Mouse (Mus musculus) kidney, embryonic 16.5 days (tissue): Measurements from ENCODE around the gene Ech1. TPM values are rescaled to one million over a fixed set of nuclear protein-coding genes. Genes with fewer than 3 reads are reported as not detected.
"Not testable (repeated sequence)": the region's sequence is repeated elsewhere in the genome, so short reads cannot be mapped to it uniquely, and the experiment has no call there.

Experiments
- ATAC-seq: fragments of 200-750 bp; cut with Nextera tagmentation; 2 replicates; pipeline ENCODE4 v1.8.0; 2017; ENCODE audit warnings: moderate TSS enrichment; ENCODE audit not compliant: low FRiP score, low TSS enrichment
- H3K27ac ChIP-seq: fragments of 300-500 bp; sonication (generic); 2 replicates; pipeline ENCODE4 v1.5.1; 2014; ENCODE audit warnings: low read length
- H3K27me3 ChIP-seq: fragments of 300-500 bp; sonication (generic); 2 replicates; pipeline ENCODE4 v1.6.1; 2014; ENCODE audit warnings: low read length, control low read depth, mixed read lengths; ENCODE audit not compliant: insufficient read depth
- H3K36me3 ChIP-seq: fragments of 300-500 bp; sonication (generic); 2 replicates; pipeline ENCODE4 v1.6.1; 2014; ENCODE audit warnings: low read length, control low read depth, mixed read lengths; ENCODE audit not compliant: insufficient read depth
- H3K4me1 ChIP-seq: fragments of 300-500 bp; sonication (generic); 2 replicates; pipeline ENCODE4 v1.6.1; 2014; ENCODE audit warnings: low read length, control low read depth, mixed read lengths; ENCODE audit not compliant: insufficient read depth
- H3K4me2 ChIP-seq: fragments of 300-500 bp; sonication (generic); replicated peaks from 2 replicates; pipeline ENCODE4 v1.6.1; 2014; ENCODE audit warnings: low read depth, low read length
- H3K4me3 ChIP-seq: fragments of 300-500 bp; sonication (generic); 2 replicates; pipeline ENCODE4 v1.5.1; 2014; ENCODE audit warnings: mild to moderate bottlenecking, low read length
- H3K9ac ChIP-seq: fragments of 300-500 bp; sonication (generic); replicated peaks from 2 replicates; pipeline ENCODE4 v1.6.1; 2014; ENCODE audit warnings: low read length
- H3K9me3 ChIP-seq: fragments of 300-500 bp; sonication (generic); 2 replicates; pipeline ENCODE4 v1.6.1; 2016; ENCODE audit warnings: low read length, control low read depth
- WGBS: fragments of 180-500 bp; shearing (Covaris S2); extraction: QIAGEN DNeasy Blood & Tissue Kit; methylation state at CpG from one replicate; pipeline ENCODE4 v1.1.7; 2014; 5-methylcytosine and 5-hydroxymethylcytosine counted together
- polyA plus RNA-seq: library from polyadenylated mRNA; unstranded; fragments of >200 nt; fragmentation: Nextera tagmentation; extraction: Ambion mirVana; gene quantifications from 2 replicates; pipeline ENCODE4 v1.2.1, GENCODE M21; 2015

The Ech1 gene
- polyA plus RNA-seq, 1 experiment from 2014 or later, result 214 TPM

GRCm38 (mm10) chr7:28864288-28864750 lies 39.3 kb downstream of the Ech1 start:
- Histone ChIP-seq H3K27me3 (no peaks in the 10 kb centered on the region), H3K4me3 (no peak overlapping the region), H3K9ac (0 out of 2 replicates have a peak overlapping the region, but pooled peaks have one; percentile 22), H3K36me3 (no peaks in the 10 kb centered on the region), H3K9me3 (peaks cover 5% of the 10 kb centered on the region; the same call in 1 of the 2 replicates), H3K4me1 (peaks cover 10% of the 10 kb centered on the region; the same call in 1 of the 2 replicates), H3K4me2 (no peak overlapping the region; the same call in 1 of the 2 replicates), H3K27ac (no peak overlapping the region)
- 44% methylated on average over 9 of the region's 9 CpGs for WGBS
- no peak for ATAC-seq

- H3K9ac ChIP-seq, result peak overlapping the region; percentile 10
- WGBS, result 31% methylated on average over 33 of the region's 33 CpGs
- peak overlapping the region; percentile 43 for H3K4me2 ChIP-seq
- no peak overlapping the region for H3K27ac ChIP-seq
- ATAC-seq, result peak; percentile 64
- peak overlapping the region; percentile 20 for H3K4me3 ChIP-seq
- peaks cover 4% of the 10 kb centered on the region; the same call in 1 of the 2 replicates for H3K9me3 ChIP-seq
- H3K4me1 ChIP-seq, result peaks cover 10% of the 10 kb centered on the region; the same call in 1 of the 2 replicates
- H3K36me3 ChIP-seq, result no peaks in the 10 kb centered on the region
- no peaks in the 10 kb centered on the region for H3K27me3 ChIP-seq
These were observed 40.7 kb downstream of the Ech1 start for GRCm38 (mm10) chr7:28865481-28866300.

GRCm38 (mm10) chr7:28866769-28867507 lies 41.9 kb downstream of the Ech1 start:
- H3K9ac ChIP-seq, result no peak overlapping the region
- H3K9me3 ChIP-seq, result no peaks in the 10 kb centered on the region
- no peak overlapping the region for H3K4me3 ChIP-seq
- 0 out of 2 replicates have a peak, but pooled peaks have one; percentile 9 for ATAC-seq
- no peaks in the 10 kb centered on the region for H3K36me3 ChIP-seq
- H3K4me2 ChIP-seq, result no peak overlapping the region
- peaks cover 10% of the 10 kb centered on the region; the same call in 1 of the 2 replicates for H3K4me1 ChIP-seq
- WGBS, result 85% methylated on average over 28 of the region's 28 CpGs
- no peak overlapping the region for H3K27ac ChIP-seq
- no peaks in the 10 kb centered on the region for H3K27me3 ChIP-seq

- not testable (repeated sequence) for H3K4me1 ChIP-seq, H3K27me3 ChIP-seq, H3K36me3 ChIP-seq, H3K27ac ChIP-seq, H3K9me3 ChIP-seq, H3K4me3 ChIP-seq
- 28% methylated on average over 23 of the region's 23 CpGs for WGBS
- ATAC-seq, result 0 out of 2 replicates have a peak, but pooled peaks have one; percentile 28
- Histone ChIP-seq H3K4me2 (peak overlapping the region; percentile 20), H3K9ac (0 out of 2 replicates have a peak overlapping the region, but pooled peaks have one; percentile 20)
These were observed 42.7 kb downstream of the Ech1 start for GRCm38 (mm10) chr7:28867508-28868340.

GRCm38 (mm10) chr7:28870901-28871664 lies 46.1 kb downstream of the Ech1 start:
- Histone ChIP-seq H3K36me3 (no peaks in the 10 kb centered on the region), H3K4me2 (no peak overlapping the region), H3K9ac (no peak overlapping the region), H3K9me3 (no peaks in the 10 kb centered on the region), H3K27ac (no peak overlapping the region), H3K27me3 (no peaks in the 10 kb centered on the region), H3K4me1 (no peaks in the 10 kb centered on the region), H3K4me3 (no peak overlapping the region)
- no peak for ATAC-seq
- WGBS, result 85% methylated on average over 24 of the region's 24 CpGs

- no peak overlapping the region for H3K4me3 ChIP-seq
- H3K9ac ChIP-seq, result no peak overlapping the region
- WGBS, result 67% methylated on average over 2 of the region's 2 CpGs
- no peaks in the 10 kb centered on the region for H3K4me1 ChIP-seq
- H3K27ac ChIP-seq, result no peak overlapping the region
- no peaks in the 10 kb centered on the region for H3K9me3 ChIP-seq
- H3K27me3 ChIP-seq, result no peaks in the 10 kb centered on the region
- H3K4me2 ChIP-seq, result no peak overlapping the region
- ATAC-seq, result no peak
- H3K36me3 ChIP-seq, result no peaks in the 10 kb centered on the region
These were observed 49.5 kb downstream of the Ech1 start for GRCm38 (mm10) chr7:28874565-28874964.

GRCm38 (mm10) chr7:28876099-28876498 lies 51.1 kb downstream of the Ech1 start:
- Histone ChIP-seq H3K9ac (no peak overlapping the region), H3K4me3 (no peak overlapping the region), H3K27ac (no peak overlapping the region), H3K27me3 (no peaks in the 10 kb centered on the region), H3K9me3 (no peaks in the 10 kb centered on the region), H3K36me3 (no peaks in the 10 kb centered on the region), H3K4me1 (peaks cover under 1% of the 10 kb centered on the region), H3K4me2 (no peak overlapping the region)
- no peak for ATAC-seq
- WGBS, result 65% methylated on average over 4 of the region's 4 CpGs

GRCm38 (mm10) chr7:28877155-28877554 lies 52.1 kb downstream of the Ech1 start:
- Histone ChIP-seq H3K27me3 (no peaks in the 10 kb centered on the region), H3K4me1 (peaks cover 6% of the 10 kb centered on the region), H3K27ac (no peak overlapping the region), H3K4me2 (no peak overlapping the region), H3K4me3 (no peak overlapping the region), H3K36me3 (no peaks in the 10 kb centered on the region), H3K9me3 (no peaks in the 10 kb centered on the region), H3K9ac (no peak overlapping the region)
- ATAC-seq, result no peak
- WGBS, result 87% methylated on average over 7 of the region's 7 CpGs

GRCm38 (mm10) chr7:28877856-28878255 lies 52.8 kb downstream of the Ech1 start:
- H3K36me3 ChIP-seq, result no peaks in the 10 kb centered on the region
- 51% methylated on average over 4 of the region's 4 CpGs for WGBS

More at GRCm38 (mm10) chr7:28877856-28878255, 52.8 kb downstream of the Ech1 start:
- no peak overlapping the region for H3K27ac ChIP-seq
- H3K4me1 ChIP-seq, result peaks cover 6% of the 10 kb centered on the region
- ATAC-seq, result no peak
- H3K9ac ChIP-seq, result no peak overlapping the region
- no peak overlapping the region for H3K4me3 ChIP-seq
- no peak overlapping the region for H3K4me2 ChIP-seq
- no peaks in the 10 kb centered on the region for H3K27me3 ChIP-seq
- H3K9me3 ChIP-seq, result no peaks in the 10 kb centered on the region
